ENCODE assay signal across 22 mouse cellular contexts in genomic region chr15:57632537-57632936, GRCm38 (mm10).
A peak's percentile ranks its signal among the peaks of the same experiment; 100 is the strongest.
DNase-seq lines count a peak whose midpoint lies in the region; ATAC-seq and TF ChIP-seq lines count a peak whose summit lies in the region.
"Had no signal": no experiment of that assay in that cellular context is flagged by ENCODE, and none has a peak within 500 bp of the region (broad histone marks: within the 10 kb centered on the region; RNA-seq: fewer than 3 reads in every experiment).

No protein-coding gene starts in this region.

- no peaks in the 10 kb centered on the region for H3K9me3 ChIP-seq in forebrain, embryonic 13.5 days (replicated peaks)
- no peaks in the 10 kb centered on the region for H3K9me3 ChIP-seq in forebrain, embryonic 11.5 days (ENCODE audit: control insufficient read depth, low read length)
- H3K9me3 ChIP-seq in forebrain, postnatal 0 days (ENCODE audit: low read length) = no peaks in the 10 kb centered on the region
- no peaks in the 10 kb centered on the region for H3K9me3 ChIP-seq in forebrain, embryonic 12.5 days
- no peaks in the 10 kb centered on the region for H3K9me3 ChIP-seq in midbrain, embryonic 16.5 days (replicated peaks; ENCODE audit: control insufficient read depth, low read length, poor library complexity, severe bottlenecking)
- H3K9me3 ChIP-seq in midbrain, embryonic 14.5 days (ENCODE audit: control insufficient read depth, low read length) = no peaks in the 10 kb centered on the region
- H3K9me3 ChIP-seq: embryonic facial prominence, embryonic 13.5 days; G1E; heart, embryonic 10.5 days; heart, embryonic 13.5 days; hindbrain, embryonic 12.5 days; hindbrain, embryonic 15.5 days had no signal

- whole genome bisulfite sequencing in forebrain, embryonic 13.5 days = 74% methylated on average over 8 of the region's 8 CpGs
- 76% methylated on average over 8 of the region's 8 CpGs for WGBS in forebrain, embryonic 11.5 days
- 64% methylated on average over 8 of the region's 8 CpGs for WGBS in forebrain, postnatal 0 days
- 82% methylated on average over 8 of the region's 8 CpGs for WGBS in forebrain, embryonic 12.5 days
- 62% methylated on average over 8 of the region's 8 CpGs for WGBS in midbrain, embryonic 16.5 days
- WGBS in midbrain, embryonic 14.5 days = 70% methylated on average over 8 of the region's 8 CpGs

- ATAC-seq in forebrain, embryonic 13.5 days = peak; percentile 63
- ATAC-seq in forebrain, embryonic 11.5 days (replicated peaks; ENCODE audit: low FRiP score) = no peak
- ATAC-seq in forebrain, postnatal 0 days = peak; percentile 23; the same call in 1 of the 2 replicates
- ATAC-seq in forebrain, embryonic 12.5 days (ENCODE audit: low FRiP score) = no peak
- ATAC-seq in midbrain, embryonic 16.5 days = peak; percentile 59; the same call in 1 of the 2 replicates
- ATAC-seq in midbrain, embryonic 14.5 days (ENCODE audit: low FRiP score, low TSS enrichment) = no peak
- ATAC-seq: intestine, postnatal 0 days; Patski had no signal

- H3K36me3 ChIP-seq in forebrain, embryonic 13.5 days (ENCODE audit: poor library complexity, severe bottlenecking) = no peaks in the 10 kb centered on the region
- no peaks in the 10 kb centered on the region for H3K36me3 ChIP-seq in forebrain, embryonic 11.5 days (ENCODE audit: control insufficient read depth, insufficient read depth, low read length)
- no peaks in the 10 kb centered on the region for H3K36me3 ChIP-seq in forebrain, postnatal 0 days (ENCODE audit: insufficient read depth)
- no peaks in the 10 kb centered on the region for H3K36me3 ChIP-seq in forebrain, embryonic 12.5 days (replicated peaks)
- no peaks in the 10 kb centered on the region for H3K36me3 ChIP-seq in midbrain, embryonic 16.5 days (ENCODE audit: control insufficient read depth, insufficient read depth, low read length)
- no peaks in the 10 kb centered on the region for H3K36me3 ChIP-seq in midbrain, embryonic 14.5 days (ENCODE audit: control insufficient read depth, insufficient read depth, low read length)
- H3K36me3 ChIP-seq: embryonic facial prominence, embryonic 13.5 days; G1E; heart, embryonic 10.5 days; heart, embryonic 13.5 days; hindbrain, embryonic 12.5 days; hindbrain, embryonic 15.5 days had no signal

- no peak overlapping the region for H3K27ac ChIP-seq in forebrain, embryonic 13.5 days
- no peak overlapping the region for H3K27ac ChIP-seq in forebrain, embryonic 11.5 days (ENCODE audit: low read depth, low read length)
- H3K27ac ChIP-seq in forebrain, postnatal 0 days (ENCODE audit: low read depth, low read length) = no peak overlapping the region
- H3K27ac ChIP-seq in forebrain, embryonic 12.5 days = no peak overlapping the region
- no peak overlapping the region for H3K27ac ChIP-seq in midbrain, embryonic 16.5 days (ENCODE audit: low read length)
- H3K27ac ChIP-seq in midbrain, embryonic 14.5 days (replicated peaks; ENCODE audit: low read depth, low read length) = no peak overlapping the region
- H3K27ac ChIP-seq: embryonic facial prominence, embryonic 13.5 days; heart, adult 2 months; heart, embryonic 10.5 days; heart, embryonic 13.5 days; hindbrain, embryonic 12.5 days; hindbrain, embryonic 15.5 days had no signal

- no peaks in the 10 kb centered on the region for H3K27me3 ChIP-seq in forebrain, embryonic 13.5 days
- H3K27me3 ChIP-seq in forebrain, embryonic 11.5 days (ENCODE audit: control insufficient read depth, insufficient read depth, low read length) = no peaks in the 10 kb centered on the region
- H3K27me3 ChIP-seq in forebrain, postnatal 0 days (ENCODE audit: insufficient read depth, low read length) = no peaks in the 10 kb centered on the region
- no peaks in the 10 kb centered on the region for H3K27me3 ChIP-seq in forebrain, embryonic 12.5 days
- no peaks in the 10 kb centered on the region for H3K27me3 ChIP-seq in midbrain, embryonic 16.5 days (ENCODE audit: control insufficient read depth, insufficient read depth, low read depth, low read length)
- H3K27me3 ChIP-seq in midbrain, embryonic 14.5 days (ENCODE audit: control insufficient read depth, insufficient read depth, low read length) = no peaks in the 10 kb centered on the region
- H3K27me3 ChIP-seq: CH12.LX; embryonic facial prominence, embryonic 13.5 days; heart, embryonic 13.5 days; hindbrain, embryonic 12.5 days; hindbrain, embryonic 15.5 days had no signal

- H3K4me1 ChIP-seq in forebrain, embryonic 13.5 days = no peaks in the 10 kb centered on the region
- H3K4me1 ChIP-seq in forebrain, embryonic 11.5 days (replicated peaks; ENCODE audit: control insufficient read depth, insufficient read depth, low read length) = no peaks in the 10 kb centered on the region
- H3K4me1 ChIP-seq in forebrain, postnatal 0 days (ENCODE audit: insufficient read depth) = no peaks in the 10 kb centered on the region
- H3K4me1 ChIP-seq in forebrain, embryonic 12.5 days = no peaks in the 10 kb centered on the region
- no peaks in the 10 kb centered on the region for H3K4me1 ChIP-seq in midbrain, embryonic 16.5 days (ENCODE audit: control insufficient read depth, insufficient read depth, low read length)
- H3K4me1 ChIP-seq in midbrain, embryonic 14.5 days (ENCODE audit: control insufficient read depth, insufficient read depth, low read length) = no peaks in the 10 kb centered on the region
- H3K4me1 ChIP-seq: embryonic facial prominence, embryonic 13.5 days; heart, embryonic 10.5 days; heart, embryonic 13.5 days; hindbrain, embryonic 12.5 days had no signal

- no peak overlapping the region for H3K4me2 ChIP-seq in forebrain, embryonic 13.5 days
- no peak overlapping the region for H3K4me2 ChIP-seq in forebrain, embryonic 11.5 days (ENCODE audit: low read depth, low read length, severe bottlenecking)
- H3K4me2 ChIP-seq in forebrain, postnatal 0 days (ENCODE audit: low read depth) = no peak overlapping the region
- H3K4me2 ChIP-seq in forebrain, embryonic 12.5 days = no peak overlapping the region
- H3K4me2 ChIP-seq in midbrain, embryonic 16.5 days (ENCODE audit: low read length) = no peak overlapping the region
- H3K4me2 ChIP-seq in midbrain, embryonic 14.5 days (ENCODE audit: low read length) = no peak overlapping the region
- H3K4me2 ChIP-seq: embryonic facial prominence, embryonic 13.5 days; heart, embryonic 13.5 days; hindbrain, embryonic 12.5 days; hindbrain, embryonic 15.5 days had no signal

- no peak for TF ChIP-seq CTCF in forebrain, postnatal 0 days (IDR thresholded peaks at IDR 0.05; ENCODE audit: low read depth)

- DNase-seq in forebrain, embryonic 11.5 days (ENCODE audit: low spot score) = no peak
- DNase-seq in forebrain, postnatal 0 days = no peak
- DNase-seq in midbrain, embryonic 14.5 days = no peak
- DNase-seq: adrenal gland, postnatal 36 days; B cell, adult 2 months; cerebellum, adult 11 months; cerebellum, adult 9-11 months; gastrocnemius, postnatal 25 days; heart, adult 2 months; kidney, adult 2 months had no signal

- no peak overlapping the region for H3K9ac ChIP-seq in forebrain, embryonic 13.5 days
- no peak overlapping the region for H3K9ac ChIP-seq in forebrain, embryonic 11.5 days (ENCODE audit: low read length)
- H3K9ac ChIP-seq in forebrain, postnatal 0 days = no peak overlapping the region
- no peak overlapping the region for H3K9ac ChIP-seq in forebrain, embryonic 12.5 days
- H3K9ac ChIP-seq in midbrain, embryonic 16.5 days (ENCODE audit: low read depth, low read length) = no peak overlapping the region
- no peak overlapping the region for H3K9ac ChIP-seq in midbrain, embryonic 14.5 days (replicated peaks; ENCODE audit: low read length)
- H3K9ac ChIP-seq: embryonic facial prominence, embryonic 13.5 days; heart, embryonic 13.5 days; hindbrain, embryonic 12.5 days; hindbrain, embryonic 15.5 days had no signal

- H3K4me3 ChIP-seq in forebrain, embryonic 13.5 days = no peak overlapping the region
- no peak overlapping the region for H3K4me3 ChIP-seq in forebrain, embryonic 11.5 days (ENCODE audit: low read depth, low read length)
- no peak overlapping the region for H3K4me3 ChIP-seq in forebrain, postnatal 0 days (ENCODE audit: low read depth, low read length)
- H3K4me3 ChIP-seq in forebrain, embryonic 12.5 days (replicated peaks) = no peak overlapping the region
- H3K4me3 ChIP-seq in midbrain, embryonic 16.5 days (ENCODE audit: low read depth, low read length) = no peak overlapping the region
- no peak overlapping the region for H3K4me3 ChIP-seq in midbrain, embryonic 14.5 days (replicated peaks; ENCODE audit: low read depth, low read length)
- H3K4me3 ChIP-seq: embryonic facial prominence, embryonic 13.5 days; heart, adult 2 months; heart, embryonic 10.5 days; heart, embryonic 13.5 days; hindbrain, embryonic 12.5 days; hindbrain, embryonic 15.5 days had no signal

Comparison
In these comparisons a context has a peak if more than half of its experiments do, and no peak if none do; other contexts are left out.
1. ATAC-seq: peak in forebrain, embryonic 13.5 days (single experiment), forebrain, postnatal 0 days (single experiment) and midbrain, embryonic 16.5 days (single experiment); none in forebrain, embryonic 11.5 days (single experiment), forebrain, embryonic 12.5 days (single experiment) and midbrain, embryonic 14.5 days (single experiment).